Mouse (Mus musculus) kidney, adult 2 months (tissue): ENCODE data around the gene AB124611.

Experiments used
- CTCF ChIP-seq: fragments of 200-500 bp; conservative IDR thresholded peaks from 2 replicates; pipeline ENCODE4 v1.5.1; 2011; ENCODE audit warnings: low read depth, mild to moderate bottlenecking, control low read depth, low read length, moderate library complexity, mixed read lengths; ENCODE audit not compliant: insufficient read depth, insufficient read length
- POLR2A ChIP-seq: fragments of 200-500 bp; IDR thresholded peaks from one replicate; pipeline ENCODE4 v1.6.1; 2011; ENCODE audit warnings: low read depth, low read length, control low read depth

DNA sequence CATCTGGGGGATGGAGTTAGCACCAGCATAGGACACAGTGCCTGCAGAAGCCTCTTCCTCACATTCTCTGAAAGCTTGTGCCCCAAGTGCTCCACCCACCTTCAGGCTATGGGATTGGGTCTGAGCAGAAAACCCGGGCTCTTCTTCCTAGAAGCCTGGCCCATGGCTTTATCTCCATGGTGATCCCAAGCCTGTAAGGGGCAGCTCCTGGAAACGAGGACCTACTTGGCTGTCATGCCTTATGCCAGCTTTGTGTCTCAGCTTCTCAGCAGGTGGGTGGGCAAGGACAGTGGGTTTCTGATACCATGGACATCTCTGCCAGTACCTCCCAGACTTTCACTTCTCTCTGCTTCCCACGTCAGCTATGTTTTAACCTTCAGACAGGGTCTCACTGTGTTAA is 52.2 kb downstream of the AB124611 start:
- TF ChIP-seq CTCF, result no peak
- no peak for TF ChIP-seq POLR2A
